Mouse (Mus musculus) megakaryocyte, embryonic 14.5 days (primary cell): ENCODE measurements around the gene Dgkh. TPM values are rescaled to one million over a fixed set of nuclear protein-coding genes. Genes with fewer than 3 reads are reported as not detected.

Source experiments
- H3K27me3 ChIP-seq: replicated peaks from 2 replicates; pipeline ENCODE3; 2012; ENCODE audit warnings: inconsistent platforms
- H3K36me3 ChIP-seq: replicated peaks from 2 replicates; pipeline ENCODE3; 2012; ENCODE audit warnings: low read length, inconsistent platforms, mixed read lengths
- H3K4me1 ChIP-seq: 2 replicates; pipeline ENCODE4 v1.6.1; 2012; ENCODE audit warnings: inconsistent platforms
- H3K4me3 ChIP-seq: replicated peaks from 2 replicates; pipeline ENCODE3; 2012; ENCODE audit warnings: moderate library complexity, mild to moderate bottlenecking, inconsistent platforms
- H3K9me3 ChIP-seq: 2 replicates; pipeline ENCODE4 v1.6.1; 2012; ENCODE audit warnings: inconsistent platforms
- FLI1 ChIP-seq: IDR thresholded peaks from 2 replicates; pipeline ENCODE4 v1.6.1; 2012; ENCODE audit warnings: low read length, inconsistent platforms, mixed read lengths
- GATA1 ChIP-seq: IDR thresholded peaks from 3 replicates; pipeline ENCODE4 v1.6.1; 2012; ENCODE audit warnings: mixed read lengths, low read length, inconsistent platforms, borderline replicate concordance
- polyA plus RNA-seq: library from polyadenylated mRNA; stranded (reverse); fragments of >175 nt; gene quantifications from 2 replicates; pipeline ENCODE4 v1.2.3, GENCODE M21; 2012; ENCODE audit warnings: low replicate concordance; ENCODE audit not compliant: insufficient read depth

Gene Dgkh
- polyA plus RNA-seq, 1 experiment, result 0.01 TPM

- peaks cover 4% of the 10 kb centered on the region for H3K27me3 ChIP-seq
These were observed 71.1 kb downstream of the Dgkh start for GRCm38 (mm10) chr14:78661462-78661861.

GRCm38 (mm10) chr14:78658697-78659096 is 73.9 kb downstream of the Dgkh start:
- TF ChIP-seq GATA1, result no peak
- no peak for TF ChIP-seq FLI1
- Histone ChIP-seq H3K27me3 (peaks cover 4% of the 10 kb centered on the region), H3K36me3 (no peaks in the 10 kb centered on the region), H3K4me3 (no peak overlapping the region), H3K4me1 (peaks cover 8% of the 10 kb centered on the region; the same call in 1 of the 2 replicates), H3K9me3 (peaks cover 29% of the 10 kb centered on the region)

More at GRCm38 (mm10) chr14:78661462-78661861, 71.1 kb downstream of the Dgkh start:
- Histone ChIP-seq H3K4me3 (no peak overlapping the region), H3K9me3 (peaks cover 29% of the 10 kb centered on the region), H3K36me3 (no peaks in the 10 kb centered on the region), H3K4me1 (peaks cover 8% of the 10 kb centered on the region; the same call in 1 of the 2 replicates)
- TF ChIP-seq GATA1 (no peak), FLI1 (no peak)

DNA sequence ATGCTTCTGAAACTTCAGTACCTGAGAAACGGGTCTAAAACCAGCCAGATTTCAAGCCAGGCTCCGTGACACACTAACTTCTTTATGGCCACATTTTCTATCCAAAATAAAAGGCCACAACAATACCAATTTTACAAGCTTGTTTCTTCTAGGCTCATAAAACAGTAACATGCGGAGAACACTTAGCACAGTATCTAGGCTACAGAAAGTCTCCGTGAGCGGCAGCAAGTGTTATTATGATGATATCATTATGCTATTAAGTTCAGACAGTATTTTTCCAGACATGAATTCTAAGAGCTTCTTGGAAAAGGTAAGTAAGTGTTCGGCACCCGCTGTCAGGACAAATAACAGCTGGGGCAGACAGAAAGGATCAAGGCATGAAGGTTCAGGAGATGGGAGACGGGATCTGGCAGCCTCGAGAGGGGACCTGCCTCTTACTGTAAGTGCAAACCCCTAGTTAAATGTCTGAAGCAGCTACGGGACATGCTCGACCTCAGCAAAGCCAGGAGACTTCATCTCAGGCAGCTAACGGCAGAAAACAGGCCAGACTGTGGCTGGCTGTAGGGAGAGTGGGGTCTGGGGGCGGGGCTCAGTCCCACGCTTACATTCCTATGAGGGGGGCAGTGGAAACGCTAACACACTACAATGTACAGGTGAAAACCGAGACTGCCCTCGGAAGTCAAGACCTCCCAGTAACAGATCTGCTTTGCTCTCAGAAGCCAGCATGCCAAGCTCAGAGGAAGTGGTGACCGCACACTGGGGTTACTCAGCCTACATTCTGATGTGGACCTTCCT is 75.5 kb downstream of the Dgkh start:
- H3K9me3 ChIP-seq, result peaks cover 29% of the 10 kb centered on the region
- H3K4me3 ChIP-seq, result no peak overlapping the region
- H3K4me1 ChIP-seq, result peaks cover 8% of the 10 kb centered on the region; the same call in 1 of the 2 replicates
- H3K36me3 ChIP-seq, result no peaks in the 10 kb centered on the region
- TF ChIP-seq FLI1 (no peak), GATA1 (no peak)
- peaks cover 4% of the 10 kb centered on the region for H3K27me3 ChIP-seq

DNA sequence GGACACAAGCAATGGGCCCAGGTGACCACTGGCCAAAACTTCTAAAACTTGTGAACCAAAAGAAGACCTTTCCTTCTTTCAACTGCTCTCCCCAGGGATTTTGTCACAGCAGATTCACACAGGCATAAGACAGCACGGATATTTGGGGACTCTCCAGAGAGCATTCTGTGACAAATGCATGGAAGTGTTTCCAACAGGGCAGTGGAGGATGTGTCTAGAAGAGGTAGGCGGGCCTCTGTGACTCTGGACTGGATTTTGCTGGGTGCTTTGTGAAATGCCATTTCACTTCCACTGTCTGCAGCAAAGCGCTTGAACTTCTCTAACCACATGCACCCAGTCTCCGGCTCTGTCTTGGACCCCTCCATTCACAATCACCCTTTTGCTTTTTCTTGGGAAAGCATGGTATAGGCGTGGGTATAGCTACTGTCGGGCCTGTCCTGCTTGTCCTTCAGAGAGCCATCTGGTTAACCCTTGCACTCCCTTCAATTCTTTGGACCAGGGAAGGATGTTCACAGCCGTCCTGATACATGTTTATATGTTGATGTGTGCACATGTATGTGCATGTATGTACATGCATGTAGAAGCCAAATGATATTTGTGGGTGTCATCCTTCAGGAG is 77.5 kb downstream of the Dgkh start:
- Histone ChIP-seq H3K4me3 (no peak overlapping the region), H3K4me1 (peaks cover 5% of the 10 kb centered on the region; the same call in 1 of the 2 replicates), H3K27me3 (no peaks in the 10 kb centered on the region), H3K9me3 (peaks cover 18% of the 10 kb centered on the region), H3K36me3 (no peaks in the 10 kb centered on the region)
- TF ChIP-seq FLI1 (no peak), GATA1 (no peak)

GRCm38 (mm10) chr14:78654196-78654595 is 78.4 kb downstream of the Dgkh start:
- Histone ChIP-seq H3K36me3 (no peaks in the 10 kb centered on the region), H3K4me3 (no peak overlapping the region), H3K4me1 (peaks cover 3% of the 10 kb centered on the region; the same call in 1 of the 2 replicates), H3K27me3 (no peaks in the 10 kb centered on the region), H3K9me3 (peaks cover 18% of the 10 kb centered on the region)
- TF ChIP-seq FLI1 (no peak), GATA1 (no peak)

DNA sequence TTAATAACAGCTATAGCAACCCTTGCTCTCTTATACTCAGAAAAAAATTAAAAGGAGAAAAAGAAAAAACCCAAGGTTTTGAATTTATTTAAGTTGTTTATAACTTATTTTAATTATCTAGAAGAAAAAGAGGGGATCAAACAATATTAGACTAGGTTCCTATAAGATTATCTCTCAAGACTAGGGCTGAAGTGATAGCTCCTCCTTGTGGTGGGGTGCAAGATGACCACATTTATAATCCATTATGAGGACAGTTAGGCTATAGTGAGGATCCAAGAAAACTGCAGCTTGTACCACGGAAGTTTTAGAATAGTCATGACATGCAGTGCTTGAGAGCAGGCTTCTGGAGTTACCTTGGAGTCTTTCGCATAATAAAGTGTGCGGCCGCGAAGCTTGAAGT is 79.2 kb downstream of the Dgkh start:
- no peak for TF ChIP-seq FLI1
- no peak for TF ChIP-seq GATA1
- Histone ChIP-seq H3K36me3 (no peaks in the 10 kb centered on the region), H3K9me3 (peaks cover 12% of the 10 kb centered on the region), H3K4me3 (no peak overlapping the region), H3K4me1 (peaks cover 3% of the 10 kb centered on the region; the same call in 1 of the 2 replicates), H3K27me3 (no peaks in the 10 kb centered on the region)

GRCm38 (mm10) chr14:78651696-78652095 is 80.9 kb downstream of the Dgkh start:
- H3K4me3 ChIP-seq, result no peak overlapping the region
- no peaks in the 10 kb centered on the region for H3K27me3 ChIP-seq
- no peaks in the 10 kb centered on the region for H3K9me3 ChIP-seq
- H3K36me3 ChIP-seq, result no peaks in the 10 kb centered on the region
- TF ChIP-seq GATA1, result no peak
- no peak for TF ChIP-seq FLI1
- peaks cover 3% of the 10 kb centered on the region; the same call in 1 of the 2 replicates for H3K4me1 ChIP-seq

DNA sequence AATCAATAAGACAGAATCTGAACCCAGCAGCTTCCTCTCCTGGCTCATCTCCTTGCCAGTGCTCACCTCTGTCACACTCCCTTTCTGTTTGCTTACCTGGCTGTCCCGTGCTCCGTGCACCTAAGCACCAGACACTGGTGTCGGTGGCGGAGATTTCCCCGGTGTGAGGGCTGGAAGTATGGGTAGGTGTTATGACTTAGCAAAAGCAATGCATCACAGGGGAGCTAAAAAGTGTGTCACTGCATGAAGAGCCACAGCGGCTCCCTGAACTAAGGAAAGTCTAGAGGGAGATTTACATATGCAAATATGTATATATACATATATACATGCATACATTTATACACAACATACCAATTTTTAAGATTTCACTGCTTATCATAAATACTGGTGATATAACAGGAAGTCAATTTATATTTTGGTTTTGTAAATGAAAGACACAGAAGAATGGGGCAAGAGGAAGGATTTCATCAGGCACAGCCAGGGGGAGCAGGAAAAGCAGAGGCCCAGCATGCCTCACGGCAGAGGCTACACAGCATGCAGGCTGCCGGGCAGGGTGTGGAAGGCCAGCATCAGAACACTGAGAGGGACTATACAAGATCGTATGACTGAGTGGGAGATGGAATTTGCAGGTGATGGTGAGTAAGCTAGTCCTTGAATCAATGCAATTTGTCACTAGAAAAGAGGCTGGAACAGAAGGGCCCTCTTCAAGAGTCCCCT is 82.0 kb downstream of the Dgkh start:
- H3K9me3 ChIP-seq, result no peaks in the 10 kb centered on the region
- no peak for TF ChIP-seq FLI1
- no peak for TF ChIP-seq GATA1
- H3K36me3 ChIP-seq, result no peaks in the 10 kb centered on the region
- peaks cover 3% of the 10 kb centered on the region; the same call in 1 of the 2 replicates for H3K4me1 ChIP-seq
- peak overlapping the region; percentile 42 for H3K4me3 ChIP-seq
- H3K27me3 ChIP-seq, result peaks cover 2% of the 10 kb centered on the region

- Histone ChIP-seq H3K27me3 (peaks cover 2% of the 10 kb centered on the region), H3K4me3 (no peak overlapping the region), H3K9me3 (no peaks in the 10 kb centered on the region)
These were observed 82.9 kb downstream of the Dgkh start for GRCm38 (mm10) chr14:78649525-78650274.

More at GRCm38 (mm10) chr14:78649525-78650274, 82.9 kb downstream of the Dgkh start:
- TF ChIP-seq FLI1 (no peak), GATA1 (no peak)
- Histone ChIP-seq H3K36me3 (no peaks in the 10 kb centered on the region), H3K4me1 (peaks cover 3% of the 10 kb centered on the region; the same call in 1 of the 2 replicates)
